Mouse (Mus musculus): ENCODE results near the gene Eml1.
A peak's percentile ranks its signal among the peaks of the same experiment; 100 is the strongest.

GRCm38 (mm10) chr12:108333895-108334445 lies 36.8 kb upstream of the Eml1 start, which contains the start of gene Cyp46a1:
- TF ChIP-seq POLR2A (IDR thresholded peaks at IDR 0.05; ENCODE audit: borderline replicate concordance, control insufficient read depth, low read depth, low read length) (peak; percentile 32; the same call in 1 of the 2 replicates), CTCF (IDR thresholded peaks at IDR 0.05; ENCODE audit: control insufficient read depth, insufficient read depth, low read length) (no peak)

Data from bone marrow, adult 2 months (tissue).